Mouse (Mus musculus): ENCODE results near the gene Olfr967.
"Not testable (repeated sequence)": the region's sequence is repeated elsewhere in the genome, so short reads cannot be mapped to it uniquely, and the experiment has no call there.

Olfr967 gene

DNA sequence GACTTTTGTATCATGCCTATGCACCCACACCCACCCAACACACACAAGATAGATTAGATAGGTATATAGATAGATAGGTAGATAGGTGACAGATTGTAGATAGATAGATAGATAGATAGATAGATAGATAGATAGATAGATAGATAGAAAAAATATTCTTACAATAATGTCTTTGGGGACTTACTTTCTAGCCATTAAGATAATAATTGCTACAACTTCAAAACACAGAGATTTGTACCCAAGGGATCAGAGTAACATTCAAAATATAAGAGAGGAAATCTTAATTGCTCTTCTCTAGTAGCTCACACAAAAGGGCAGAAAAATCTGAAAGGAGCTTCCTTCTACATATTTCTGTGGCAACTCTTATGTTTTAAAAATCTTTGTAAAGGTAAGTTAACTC, at the start of gene Olfr967:
Olfr967 (plus strand) TSS at position 301 of the 400 bp plus-strand sequence.
- no peak for DNase-seq (ENCODE audit: extremely low spot score)

DNA sequence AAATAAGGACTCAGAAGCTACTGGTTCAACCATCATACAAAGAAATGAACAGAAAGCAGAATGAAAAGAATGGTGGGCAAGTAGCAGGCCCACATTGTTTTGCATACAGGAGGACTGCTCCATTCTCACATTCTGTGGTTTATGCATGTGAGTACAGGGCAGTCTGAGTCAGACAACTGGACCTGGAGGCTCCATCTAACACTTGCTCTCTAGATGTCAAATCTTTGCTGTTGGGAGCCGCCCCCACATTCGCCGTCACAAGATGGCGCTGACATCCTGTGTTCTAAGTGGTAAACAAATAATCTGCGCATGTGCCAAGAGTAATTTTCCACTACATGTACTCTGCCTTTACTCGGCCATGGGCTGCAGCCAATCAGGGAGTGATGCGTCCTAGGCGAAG, 44.9 kb upstream of the Olfr967 start:
- not testable (repeated sequence) for DNase-seq (ENCODE audit: extremely low spot score)

DNA sequence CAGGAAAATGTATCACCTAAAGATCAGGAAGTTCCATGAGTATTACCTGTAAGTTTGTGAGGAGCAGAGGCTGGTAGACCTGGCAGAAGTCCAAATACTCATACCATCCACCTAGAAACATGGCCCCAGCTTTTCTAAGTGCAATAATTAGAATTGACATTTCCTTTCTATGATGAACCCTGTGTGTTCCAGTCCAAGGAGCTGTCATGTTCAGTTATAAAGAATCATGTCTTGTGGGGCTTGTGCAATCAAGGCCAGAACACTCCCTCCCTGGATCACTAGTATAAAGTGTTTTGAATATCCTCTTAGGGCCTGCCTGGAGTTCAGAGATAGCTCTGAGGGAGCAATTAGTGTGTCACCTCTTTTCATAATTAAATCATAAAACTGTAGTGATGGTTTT, 39.0 kb upstream of the Olfr967 start, which contains the start of gene Olfr149:
Olfr149 (minus strand) TSS at position 101 of the 400 bp plus-strand sequence.
- DNase-seq (ENCODE audit: extremely low spot score), result no peak

DNA sequence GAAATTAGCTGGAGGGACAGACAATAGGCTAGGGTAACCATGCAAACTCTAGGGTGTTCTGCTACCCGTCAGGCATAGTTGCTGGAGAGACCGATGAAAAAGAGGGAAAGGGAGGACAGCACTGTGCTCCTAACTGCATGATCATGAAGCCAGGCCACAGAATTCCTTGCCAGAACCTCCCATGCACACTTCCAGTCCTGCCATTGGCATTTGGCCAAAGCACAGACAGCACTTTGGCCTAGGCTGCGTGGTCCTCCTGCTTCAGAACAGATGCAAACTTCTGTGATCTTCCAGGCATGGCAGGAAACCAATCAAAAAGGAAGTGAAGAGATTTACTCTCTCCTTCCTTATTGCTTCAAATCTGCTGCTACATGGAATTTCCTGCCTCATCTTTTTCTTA, 37.1 kb upstream of the Olfr967 start:
- no peak for DNase-seq (ENCODE audit: extremely low spot score)

DNA sequence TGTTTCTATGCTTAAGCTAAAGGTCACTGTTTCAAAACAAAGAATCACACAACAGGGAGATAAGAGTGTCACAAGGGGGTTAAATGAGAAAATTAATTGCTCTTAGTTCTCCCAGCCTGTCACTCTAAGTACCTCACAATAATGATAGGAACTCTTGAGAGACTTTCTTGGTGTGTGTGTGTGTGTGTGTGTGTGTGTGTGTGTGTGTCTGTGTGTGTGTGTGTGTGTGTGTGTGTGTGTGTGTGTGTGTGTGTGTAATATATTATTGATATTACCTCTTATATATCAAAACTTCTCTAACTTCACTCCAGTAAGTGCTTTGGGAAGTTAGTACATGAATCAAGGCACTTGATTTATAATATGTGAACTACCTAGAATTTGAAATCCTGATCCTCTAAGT, 35.0 kb upstream of the Olfr967 start, which contains the start of gene Olfr965:
Olfr965 (plus strand) TSS at position 301 of the 400 bp plus-strand sequence.
- DNase-seq (ENCODE audit: extremely low spot score), result no peak

DNA sequence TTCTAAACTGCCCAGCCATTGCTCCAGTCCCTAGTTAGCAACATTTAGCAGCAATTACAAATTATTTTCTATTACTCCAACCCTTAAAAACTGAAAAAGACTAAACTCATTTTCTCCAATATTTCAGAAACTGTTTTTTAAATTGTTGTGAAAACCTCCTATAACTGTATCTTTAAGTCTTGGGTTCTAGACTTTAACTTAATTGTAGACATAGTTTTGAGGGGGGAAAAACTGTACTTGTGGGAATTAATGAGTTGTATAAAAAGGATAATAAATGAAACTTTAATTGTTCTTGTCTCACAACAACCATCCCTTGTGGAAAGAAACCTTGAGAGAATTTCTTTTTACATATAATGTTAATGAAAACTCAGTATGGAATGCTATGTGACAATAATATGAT, 15.4 kb upstream of the Olfr967 start, which contains the start of gene Olfr150:
Olfr150 (plus strand) TSS at position 301 of the 400 bp plus-strand sequence.
- no peak for DNase-seq (ENCODE audit: extremely low spot score)

DNA sequence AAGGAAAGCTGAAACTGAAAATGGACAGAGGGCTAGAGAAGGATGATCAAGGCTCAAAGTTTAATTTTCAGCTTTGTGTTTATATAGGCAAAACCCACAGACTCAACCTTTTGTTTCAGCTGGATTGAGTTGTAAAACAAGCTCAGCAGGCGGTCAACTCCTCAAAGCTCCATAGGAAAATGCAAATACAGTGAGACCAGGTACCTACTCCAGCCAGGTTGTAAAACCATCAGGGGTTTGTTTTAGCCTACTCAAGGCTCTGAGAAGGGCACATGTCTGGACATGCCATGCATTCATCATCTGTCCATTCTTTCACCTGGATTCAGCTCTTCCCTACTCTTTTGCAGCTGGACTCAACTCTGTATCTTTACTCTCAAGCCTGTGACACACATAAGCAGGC, 5.3 kb upstream of the Olfr967 start:
- DNase-seq (ENCODE audit: extremely low spot score), result no peak

DNA sequence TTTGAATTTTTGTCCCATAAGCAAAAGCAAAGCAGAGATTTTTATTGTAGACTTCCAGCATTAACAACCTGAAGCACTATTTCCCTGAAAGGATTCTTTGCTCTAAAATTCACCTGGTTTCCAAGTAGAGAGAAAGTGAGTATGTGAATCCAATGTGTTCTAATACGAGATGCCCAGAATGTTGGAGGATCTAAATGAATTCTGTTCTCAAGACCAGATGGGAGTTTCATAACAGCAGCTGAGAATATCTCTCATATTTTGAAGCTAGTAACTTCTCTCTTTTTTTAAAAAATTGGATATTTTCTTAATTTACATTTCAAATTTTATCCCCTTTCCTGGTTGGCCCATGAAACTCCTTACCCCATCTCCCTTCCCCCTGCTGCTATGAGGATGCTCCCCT, 379 bp downstream of the Olfr967 start:
- no peak for DNase-seq (ENCODE audit: extremely low spot score)

DNA sequence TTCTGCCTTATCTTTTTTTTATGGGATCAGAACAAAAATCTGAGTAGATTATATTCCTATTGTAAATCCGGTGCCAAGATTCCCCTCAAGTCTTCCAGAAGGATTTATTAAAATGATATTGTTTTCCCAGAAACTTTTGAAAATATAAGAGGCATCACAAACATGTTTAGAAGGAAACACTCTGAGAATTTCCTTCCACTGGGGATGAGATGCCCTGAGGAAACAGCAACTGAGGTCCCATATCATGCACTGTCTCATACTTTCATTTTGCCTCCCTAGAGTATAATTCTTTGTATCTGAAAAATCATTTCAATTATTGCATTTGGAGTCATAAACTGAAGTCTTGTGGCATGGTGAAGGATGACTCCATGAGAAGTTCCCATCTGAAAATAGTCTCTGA, 37.1 kb downstream of the Olfr967 start, which contains the start of gene Olfr968:
Olfr968 (minus strand) TSS at position 101 of the 400 bp plus-strand sequence.
- DNase-seq (ENCODE audit: extremely low spot score), result no peak

DNA sequence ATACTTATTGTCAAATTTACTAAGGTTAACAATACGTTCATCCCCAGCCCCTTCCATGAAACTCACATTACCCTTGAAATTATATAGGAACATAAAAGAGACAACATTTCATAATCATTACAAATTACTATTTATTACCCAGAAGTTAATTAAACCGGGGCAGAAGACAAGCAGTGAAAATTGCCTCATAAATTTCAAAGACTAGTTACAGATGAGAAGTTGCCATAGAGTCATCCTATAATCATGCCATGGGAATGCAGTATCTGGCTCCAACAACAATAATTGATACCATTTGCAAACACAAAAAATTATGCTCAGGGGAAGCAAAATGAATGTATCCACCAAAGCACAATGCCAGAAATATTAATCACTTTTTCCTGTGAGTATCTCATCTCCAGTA, 44.5 kb downstream of the Olfr967 start, which contains the start of gene Olfr969:
Olfr969 (plus strand) TSS at position 388 of the 400 bp plus-strand sequence.
- DNase-seq (ENCODE audit: extremely low spot score), result no peak
